Mouse (Mus musculus) frontal cortex, postnatal 25 days (tissue): Measurements from ENCODE around the gene Adamts16.

Experiments
- DNase-seq, 2 experiments: peaks; one replicate each; pipeline ENCODE4 v3.0.0; 2022; ENCODE audit warnings: low spot score in 2 of 2

The Adamts16 gene

GRCm38 (mm10) chr13:70762586-70762985 lies 79.0 kb downstream of the Adamts16 start:
- DNase-seq, result no peak

GRCm38 (mm10) chr13:70761312-70761711 lies 80.3 kb downstream of the Adamts16 start:
- no peak for DNase-seq

GRCm38 (mm10) chr13:70760186-70760585 lies 81.4 kb downstream of the Adamts16 start:
- no peak for DNase-seq

GRCm38 (mm10) chr13:70746294-70747008 lies 95.2 kb downstream of the Adamts16 start:
- no peak for DNase-seq

- DNase-seq, result no peak
These were observed 97.1 kb downstream of the Adamts16 start for GRCm38 (mm10) chr13:70744416-70745038.

GRCm38 (mm10) chr13:70742693-70743092 lies 98.9 kb downstream of the Adamts16 start:
- DNase-seq, result no peak

- DNase-seq, result no peak
These were observed 101.0 kb downstream of the Adamts16 start for GRCm38 (mm10) chr13:70740281-70741240.

GRCm38 (mm10) chr13:70738781-70739180 lies 102.8 kb downstream of the Adamts16 start:
- DNase-seq, result no peak

GRCm38 (mm10) chr13:70736409-70736808 lies 105.2 kb downstream of the Adamts16 start:
- DNase-seq, result no peak

- no peak for DNase-seq
These were observed 107.0 kb downstream of the Adamts16 start for GRCm38 (mm10) chr13:70734640-70735039.

- no peak for DNase-seq
These were observed 107.7 kb downstream of the Adamts16 start for GRCm38 (mm10) chr13:70733911-70734310.

- DNase-seq, result no peak
These were observed 108.4 kb downstream of the Adamts16 start for GRCm38 (mm10) chr13:70733206-70733605.

- DNase-seq, result no peak
These were observed 108.8 kb downstream of the Adamts16 start for GRCm38 (mm10) chr13:70732781-70733180.

GRCm38 (mm10) chr13:70731349-70731748 lies 110.3 kb downstream of the Adamts16 start:
- no peak for DNase-seq

GRCm38 (mm10) chr13:70729996-70730395 lies 111.6 kb downstream of the Adamts16 start:
- DNase-seq, result no peak

GRCm38 (mm10) chr13:70726249-70726648 lies 115.4 kb downstream of the Adamts16 start:
- no peak for DNase-seq

GRCm38 (mm10) chr13:70724635-70725034 lies 117.0 kb downstream of the Adamts16 start:
- DNase-seq, result no peak

GRCm38 (mm10) chr13:70724108-70724622 lies 117.4 kb downstream of the Adamts16 start:
- DNase-seq, result no peak

- no peak for DNase-seq
These were observed 121.6 kb downstream of the Adamts16 start for GRCm38 (mm10) chr13:70719994-70720393.

GRCm38 (mm10) chr13:70718814-70719213 lies 122.8 kb downstream of the Adamts16 start:
- no peak for DNase-seq

GRCm38 (mm10) chr13:70716022-70716421 lies 125.6 kb downstream of the Adamts16 start:
- DNase-seq, result no peak
